Mouse (Mus musculus): ENCODE results near the gene Slc30a1. TPM values are rescaled to one million over a fixed set of nuclear protein-coding genes. Genes with fewer than 3 reads are reported as not detected.

The Slc30a1 gene
- polyA plus RNA-seq, 1 experiment: 8.4 TPM

DNA sequence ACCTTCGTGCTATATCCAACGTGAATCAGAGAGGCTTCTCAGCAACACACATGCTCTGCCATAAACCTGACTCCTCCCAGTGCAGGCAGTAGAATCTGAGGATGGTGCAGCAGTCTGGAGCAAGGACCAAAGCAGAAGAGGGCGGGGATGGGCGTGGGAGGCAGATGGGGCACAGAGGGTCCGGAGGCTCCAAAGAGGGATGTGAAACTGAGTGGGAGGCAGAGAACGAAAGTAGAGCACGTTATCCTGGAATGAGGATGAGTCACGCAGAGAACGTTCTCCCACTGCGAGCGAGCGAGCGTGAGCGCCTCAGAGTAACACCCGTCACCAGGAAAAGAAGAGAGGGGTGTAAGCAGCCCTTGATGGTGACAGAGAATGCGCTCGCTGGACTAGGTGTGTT, 12.2 kb upstream of the Slc30a1 start:
- H3K36me3 ChIP-seq (ENCODE audit: control insufficient read depth, insufficient read depth, low read length): no peaks in the 10 kb centered on the region
- DNase-seq: no peak
- H3K4me1 ChIP-seq (replicated peaks; ENCODE audit: control insufficient read depth, insufficient read depth, low read length): no peaks in the 10 kb centered on the region
- no peak overlapping the region for H3K4me3 ChIP-seq (ENCODE audit: control insufficient read depth, insufficient read depth, low read length)
- H3K27me3 ChIP-seq (ENCODE audit: control insufficient read depth, insufficient read depth, low read length): no peaks in the 10 kb centered on the region
- TF ChIP-seq CTCF (IDR thresholded peaks at IDR 0.05; ENCODE audit: borderline replicate concordance, control insufficient read depth, extremely low read depth, insufficient read depth, low read length, poor library complexity) (no peak), POLR2A (IDR thresholded peaks at IDR 0.05; ENCODE audit: control insufficient read depth, extremely low read depth, insufficient read depth, low read length, poor library complexity) (no peak)
- WGBS: 84% methylated on average over 17 of the region's 17 CpGs
- no peak overlapping the region for H3K27ac ChIP-seq (ENCODE audit: control insufficient read depth, insufficient read depth, low read length)

DNA sequence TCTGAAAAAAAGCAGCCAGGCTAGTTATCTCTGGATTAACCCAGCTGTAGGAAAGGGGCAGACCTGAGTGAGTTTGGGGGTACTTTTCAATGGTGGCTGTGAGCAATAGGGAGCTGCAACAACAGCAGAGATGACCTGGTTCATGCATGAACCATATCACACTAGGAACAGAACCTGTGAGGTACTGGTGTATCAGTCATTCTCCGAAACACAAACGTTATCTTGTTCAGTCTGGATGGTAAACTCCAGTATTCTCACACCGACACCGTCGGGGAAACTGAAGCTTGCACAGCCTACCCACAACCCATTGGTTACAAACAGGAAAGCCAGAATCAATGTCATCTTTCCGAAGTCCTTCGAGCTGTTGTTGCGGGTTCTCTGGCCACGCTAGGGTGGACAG, 11.7 kb upstream of the Slc30a1 start:
- no peaks in the 10 kb centered on the region for H3K4me1 ChIP-seq (replicated peaks; ENCODE audit: control insufficient read depth, insufficient read depth, low read length)
- H3K27ac ChIP-seq (ENCODE audit: control insufficient read depth, insufficient read depth, low read length): no peak overlapping the region
- TF ChIP-seq CTCF (IDR thresholded peaks at IDR 0.05; ENCODE audit: borderline replicate concordance, control insufficient read depth, extremely low read depth, insufficient read depth, low read length, poor library complexity) (no peak), POLR2A (IDR thresholded peaks at IDR 0.05; ENCODE audit: control insufficient read depth, extremely low read depth, insufficient read depth, low read length, poor library complexity) (no peak)
- no peak overlapping the region for H3K4me3 ChIP-seq (ENCODE audit: control insufficient read depth, insufficient read depth, low read length)
- no peaks in the 10 kb centered on the region for H3K27me3 ChIP-seq (ENCODE audit: control insufficient read depth, insufficient read depth, low read length)
- WGBS: 95% methylated on average over 9 of the region's 9 CpGs
- no peaks in the 10 kb centered on the region for H3K36me3 ChIP-seq (ENCODE audit: control insufficient read depth, insufficient read depth, low read length)
- no peak for DNase-seq

- TF ChIP-seq CTCF (IDR thresholded peaks at IDR 0.05; ENCODE audit: borderline replicate concordance, control insufficient read depth, extremely low read depth, insufficient read depth, low read length, poor library complexity) (no peak), POLR2A (IDR thresholded peaks at IDR 0.05; ENCODE audit: control insufficient read depth, extremely low read depth, insufficient read depth, low read length, poor library complexity) (no peak)
- Histone ChIP-seq H3K4me3 (ENCODE audit: control insufficient read depth, insufficient read depth, low read length) (no peak overlapping the region), H3K27ac (ENCODE audit: control insufficient read depth, insufficient read depth, low read length) (no peak overlapping the region), H3K36me3 (ENCODE audit: control insufficient read depth, insufficient read depth, low read length) (no peaks in the 10 kb centered on the region), H3K4me1 (replicated peaks; ENCODE audit: control insufficient read depth, insufficient read depth, low read length) (no peaks in the 10 kb centered on the region), H3K27me3 (ENCODE audit: control insufficient read depth, insufficient read depth, low read length) (no peaks in the 10 kb centered on the region)
- WGBS: 42% methylated on average over 12 of the region's 12 CpGs
- no peak for DNase-seq
Observed at GRCm38 (mm10) chr1:191896806-191897552, 9.6 kb upstream of the Slc30a1 start.

GRCm38 (mm10) chr1:191905637-191906533, 682 bp upstream of the Slc30a1 start:
- TF ChIP-seq POLR2A (IDR thresholded peaks at IDR 0.05; ENCODE audit: control insufficient read depth, extremely low read depth, insufficient read depth, low read length, poor library complexity) (no peak), CTCF (IDR thresholded peaks at IDR 0.05; ENCODE audit: borderline replicate concordance, control insufficient read depth, extremely low read depth, insufficient read depth, low read length, poor library complexity) (no peak)
- peak overlapping the region; percentile 53 for H3K4me3 ChIP-seq (ENCODE audit: control insufficient read depth, insufficient read depth, low read length)
- DNase-seq: peak; percentile 30
- H3K27me3 ChIP-seq (ENCODE audit: control insufficient read depth, insufficient read depth, low read length): no peaks in the 10 kb centered on the region
- H3K4me1 ChIP-seq (replicated peaks; ENCODE audit: control insufficient read depth, insufficient read depth, low read length): peaks cover 13% of the 10 kb centered on the region
- WGBS: 8% methylated on average over 51 of the region's 58 CpGs
- H3K27ac ChIP-seq (ENCODE audit: control insufficient read depth, insufficient read depth, low read length): no peak overlapping the region
- H3K36me3 ChIP-seq (ENCODE audit: control insufficient read depth, insufficient read depth, low read length): no peaks in the 10 kb centered on the region; the same call in 1 of the 2 replicates

GRCm38 (mm10) chr1:191907431-191907810, 854 bp downstream of the Slc30a1 start:
- Histone ChIP-seq H3K4me3 (ENCODE audit: control insufficient read depth, insufficient read depth, low read length) (peak overlapping the region; percentile 90), H3K27me3 (ENCODE audit: control insufficient read depth, insufficient read depth, low read length) (no peaks in the 10 kb centered on the region), H3K27ac (ENCODE audit: control insufficient read depth, insufficient read depth, low read length) (no peak overlapping the region), H3K36me3 (ENCODE audit: control insufficient read depth, insufficient read depth, low read length) (no peaks in the 10 kb centered on the region; the same call in 1 of the 2 replicates), H3K4me1 (replicated peaks; ENCODE audit: control insufficient read depth, insufficient read depth, low read length) (peaks cover 13% of the 10 kb centered on the region)
- no peak for TF ChIP-seq POLR2A (IDR thresholded peaks at IDR 0.05; ENCODE audit: control insufficient read depth, extremely low read depth, insufficient read depth, low read length, poor library complexity)
- peak; percentile 93 for TF ChIP-seq CTCF (IDR thresholded peaks at IDR 0.05; ENCODE audit: borderline replicate concordance, control insufficient read depth, extremely low read depth, insufficient read depth, low read length, poor library complexity)
- DNase-seq: peak; percentile 85
- 3% methylated on average over 43 of the region's 43 CpGs for WGBS

DNA sequence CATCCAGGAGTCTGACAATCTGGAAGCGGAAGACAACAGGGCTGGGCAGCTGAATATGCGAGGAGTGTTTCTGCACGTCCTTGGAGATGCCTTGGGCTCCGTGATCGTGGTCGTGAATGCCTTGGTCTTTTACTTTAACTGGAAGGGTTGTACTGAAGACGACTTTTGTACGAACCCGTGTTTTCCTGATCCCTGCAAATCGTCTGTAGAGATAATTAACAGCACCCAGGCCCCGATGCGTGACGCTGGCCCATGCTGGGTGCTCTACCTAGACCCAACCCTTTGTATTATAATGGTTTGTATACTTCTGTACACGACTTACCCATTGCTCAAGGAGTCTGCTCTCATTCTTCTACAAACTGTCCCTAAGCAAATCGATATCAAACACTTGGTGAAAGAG, 2.3 kb downstream of the Slc30a1 start:
- WGBS: 96% methylated on average over 15 of the region's 15 CpGs
- no peak for DNase-seq
- no peaks in the 10 kb centered on the region for H3K27me3 ChIP-seq (ENCODE audit: control insufficient read depth, insufficient read depth, low read length)
- H3K27ac ChIP-seq (ENCODE audit: control insufficient read depth, insufficient read depth, low read length): no peak overlapping the region
- no peak for TF ChIP-seq CTCF (IDR thresholded peaks at IDR 0.05; ENCODE audit: borderline replicate concordance, control insufficient read depth, extremely low read depth, insufficient read depth, low read length, poor library complexity)
- TF ChIP-seq POLR2A (IDR thresholded peaks at IDR 0.05; ENCODE audit: control insufficient read depth, extremely low read depth, insufficient read depth, low read length, poor library complexity): no peak
- no peaks in the 10 kb centered on the region; the same call in 1 of the 2 replicates for H3K36me3 ChIP-seq (ENCODE audit: control insufficient read depth, insufficient read depth, low read length)
- no peak overlapping the region for H3K4me3 ChIP-seq (ENCODE audit: control insufficient read depth, insufficient read depth, low read length)
- peaks cover 13% of the 10 kb centered on the region for H3K4me1 ChIP-seq (replicated peaks; ENCODE audit: control insufficient read depth, insufficient read depth, low read length)

Measured in thymus, adult 2 months (tissue).